Mouse (Mus musculus): ENCODE measurements around the gene Wdr11.
A peak's percentile ranks its signal among the peaks of the same experiment; 100 is the strongest.

The Wdr11 gene

DNA sequence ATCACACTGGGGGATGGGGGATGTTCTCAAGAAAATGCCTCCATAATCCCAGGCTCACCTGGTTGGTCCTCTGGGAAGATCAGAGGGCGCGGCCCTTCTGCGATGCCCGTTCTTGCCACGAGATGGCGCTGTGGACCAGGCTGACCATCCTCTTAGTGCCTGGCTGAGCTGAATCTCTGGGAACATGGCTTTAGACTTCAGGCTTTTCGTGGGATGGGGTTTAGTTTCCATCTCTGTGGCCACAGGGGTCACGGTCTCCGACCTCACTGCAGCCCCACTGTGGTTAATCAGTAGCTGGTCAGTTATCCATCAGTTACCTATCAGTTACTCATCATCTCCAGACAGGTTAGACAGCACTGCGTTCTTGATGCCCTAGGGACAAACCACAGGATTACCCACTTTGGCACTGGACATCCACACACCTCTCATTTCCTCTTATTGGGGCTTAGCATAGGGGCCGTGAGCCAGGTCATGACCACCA lies 62.2 kb downstream of the Wdr11 start:
- peak; percentile 90 for DNase-seq (ENCODE audit: low spot score)

DNA sequence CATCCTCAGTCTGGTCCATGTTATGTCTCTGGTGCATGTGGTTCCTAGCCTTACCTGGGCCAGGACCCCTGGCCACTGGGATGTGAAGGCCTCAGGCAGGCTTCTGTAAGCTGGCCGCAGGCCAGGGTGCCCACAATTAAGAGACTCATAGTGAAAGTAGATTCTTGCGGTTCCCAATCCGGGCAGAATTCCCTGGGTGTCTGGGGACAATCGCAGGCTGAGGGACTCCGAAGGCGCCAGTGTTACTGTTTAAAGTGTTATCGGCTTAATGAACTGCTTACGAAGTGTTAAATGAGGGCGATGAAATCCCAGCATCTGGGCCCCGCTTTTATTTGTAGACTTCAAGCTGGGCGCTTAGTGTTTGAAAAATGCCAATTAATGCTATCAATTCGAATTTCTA lies 63.3 kb downstream of the Wdr11 start:
- no peak for DNase-seq (ENCODE audit: low spot score)

DNA sequence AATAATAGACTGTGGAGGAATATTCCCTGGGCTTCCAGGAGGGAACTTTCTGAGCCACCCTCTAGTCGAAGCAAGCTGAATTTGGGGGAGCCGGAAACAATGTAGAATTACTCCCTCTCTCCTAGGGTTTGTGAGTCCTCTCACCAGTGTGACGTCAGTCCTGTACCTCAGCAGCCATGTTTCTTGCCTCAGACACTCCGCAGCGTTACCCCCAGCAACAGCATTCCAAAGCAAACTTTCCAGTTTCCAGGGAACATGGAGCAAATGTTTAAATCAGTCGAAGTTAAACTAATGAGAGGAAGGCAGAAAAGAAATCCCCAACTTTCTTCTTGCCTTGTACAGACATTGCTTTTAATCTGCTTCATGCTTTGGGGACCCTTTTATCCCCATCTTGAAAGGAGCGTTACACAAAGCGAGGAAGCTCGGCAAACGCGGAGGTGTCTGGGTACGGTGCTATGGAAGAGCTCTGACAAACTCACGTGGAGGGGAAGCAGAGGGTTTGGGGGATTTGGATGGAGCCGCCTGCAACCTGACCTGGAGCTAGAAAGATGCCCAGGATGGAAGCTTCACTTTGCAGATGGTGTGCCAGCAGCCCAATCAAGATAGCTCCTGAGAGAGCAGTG lies 64.1 kb downstream of the Wdr11 start:
- DNase-seq (ENCODE audit: low spot score): no peak

DNA sequence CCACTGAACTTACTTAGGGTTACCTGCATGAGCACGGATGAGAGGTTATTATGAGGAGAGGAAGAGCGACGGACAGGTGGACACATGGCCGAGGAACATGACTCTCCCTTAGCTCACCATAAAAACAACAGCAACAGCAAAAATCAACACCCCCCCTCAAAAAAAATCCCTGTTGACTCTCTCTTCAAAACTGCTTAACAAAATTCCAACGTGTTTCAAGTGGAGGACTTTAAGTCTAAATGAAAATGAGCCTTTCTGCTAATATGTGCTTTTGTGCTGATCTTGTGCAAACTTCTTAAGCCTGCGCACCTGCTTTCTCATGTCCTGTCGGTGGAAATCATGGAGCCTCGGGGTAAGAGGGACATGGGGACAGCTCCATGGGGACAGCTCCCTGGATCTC lies 66.2 kb downstream of the Wdr11 start:
- no peak for DNase-seq (ENCODE audit: low spot score)

DNA sequence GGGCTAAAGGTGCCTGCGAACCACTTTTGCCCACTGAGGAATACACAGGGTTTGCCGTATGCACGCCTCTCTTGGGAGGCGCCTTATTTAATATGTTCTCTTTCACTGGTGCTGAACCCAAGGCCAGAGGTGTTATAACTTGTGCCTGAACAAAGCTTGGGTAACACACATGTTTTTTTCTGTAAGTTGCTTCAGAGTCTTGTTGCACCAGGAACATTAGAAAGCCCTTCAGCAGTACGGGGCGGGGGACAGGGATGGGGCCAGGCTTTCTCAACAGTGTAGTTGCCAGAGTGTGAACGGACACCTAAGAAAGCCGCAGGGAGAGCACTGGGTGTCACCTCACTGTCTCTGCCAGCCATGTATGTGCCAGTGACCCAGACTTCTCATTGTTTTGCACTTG lies 68.1 kb downstream of the Wdr11 start:
- no peak for DNase-seq (ENCODE audit: low spot score)

DNA sequence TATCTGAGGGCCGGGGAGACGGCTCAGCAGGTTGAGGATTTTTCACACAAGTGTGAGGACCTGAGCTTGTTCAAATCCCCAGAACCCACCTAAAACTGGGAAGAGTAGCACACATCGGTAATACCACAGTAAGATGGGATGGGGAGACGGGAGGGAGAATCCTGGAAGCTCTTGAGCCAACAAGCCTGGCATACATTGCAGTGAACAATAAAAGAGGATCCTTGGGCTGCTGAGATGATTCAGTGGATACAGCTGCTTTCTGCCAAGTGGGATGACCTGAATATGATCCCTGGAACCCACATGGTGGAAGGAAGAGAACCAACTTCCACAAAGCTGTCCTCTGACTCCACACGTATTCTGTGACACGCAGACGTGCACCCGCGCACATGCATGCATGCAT lies 68.9 kb downstream of the Wdr11 start:
- no peak for DNase-seq (ENCODE audit: low spot score)

DNA sequence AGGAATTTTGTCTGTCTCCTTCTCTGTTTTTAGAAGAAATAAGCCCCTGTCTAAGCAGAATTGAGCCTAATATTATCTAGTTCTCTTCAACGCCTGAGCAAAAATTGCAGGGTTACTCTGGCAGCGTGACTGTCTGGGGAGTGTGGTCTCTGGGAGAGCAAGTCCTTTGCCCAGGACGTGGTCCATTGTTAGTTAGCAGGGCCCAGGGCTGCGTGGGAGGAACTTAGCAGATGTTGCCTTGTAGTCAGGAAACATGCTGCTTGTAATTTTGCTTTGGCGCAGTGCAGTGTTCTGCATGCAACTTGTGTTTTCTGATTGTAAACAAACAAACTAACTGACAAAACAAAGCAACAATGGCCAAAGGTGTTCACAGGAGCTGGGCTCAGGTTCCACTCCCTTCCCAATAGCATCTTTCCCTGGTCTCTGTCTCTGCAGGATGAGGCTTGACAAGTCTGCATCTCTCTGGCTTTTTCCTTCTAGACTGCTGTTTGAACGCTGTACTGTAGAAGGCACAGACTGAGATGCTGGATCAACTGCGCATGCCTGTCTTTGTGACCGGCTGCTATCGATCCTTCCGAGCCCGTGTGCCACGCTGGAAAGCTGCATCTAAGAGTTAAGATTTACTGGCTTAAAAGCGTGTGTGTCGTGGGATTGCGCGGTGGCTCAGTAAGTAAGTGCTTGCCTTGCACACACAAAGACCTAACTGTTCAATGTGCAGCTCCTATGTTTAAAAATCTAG lies 70.6 kb downstream of the Wdr11 start:
- no peak for DNase-seq (ENCODE audit: low spot score)

DNA sequence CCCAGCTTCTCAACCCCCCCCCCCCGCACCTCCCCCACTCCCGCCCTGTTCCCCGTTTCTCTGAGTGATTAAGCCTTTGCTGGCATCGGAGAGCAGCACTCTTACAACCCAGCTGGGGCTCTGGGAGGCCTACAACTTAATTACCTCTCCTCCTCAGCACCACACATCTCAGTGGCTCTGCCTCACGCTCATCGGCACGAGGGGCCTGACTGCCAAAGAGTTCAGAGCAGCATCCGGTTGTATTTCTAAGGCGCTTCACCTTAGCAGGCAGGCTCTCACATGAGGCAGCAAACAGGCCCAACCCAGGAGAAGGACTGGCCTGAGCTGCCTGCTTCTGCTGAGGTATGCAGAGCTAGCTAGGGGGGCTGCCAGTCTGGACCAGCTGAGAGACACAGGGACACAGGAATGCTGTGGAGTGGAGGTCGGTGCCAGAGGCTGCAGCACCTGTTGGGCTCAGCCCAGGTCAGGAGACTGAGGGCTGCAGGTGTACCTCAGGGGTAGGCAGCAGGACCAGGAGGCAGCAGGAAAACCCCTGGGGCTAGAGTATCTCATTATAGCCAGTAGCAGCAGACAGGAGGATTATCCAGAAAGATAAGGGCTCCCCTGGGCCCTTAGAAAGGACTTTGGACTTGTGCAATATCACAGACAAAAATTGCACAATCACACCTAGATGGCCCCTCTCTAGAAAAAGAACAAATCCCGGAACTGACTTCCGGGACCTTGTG lies 72.3 kb downstream of the Wdr11 start:
- DNase-seq (ENCODE audit: low spot score): no peak

DNA sequence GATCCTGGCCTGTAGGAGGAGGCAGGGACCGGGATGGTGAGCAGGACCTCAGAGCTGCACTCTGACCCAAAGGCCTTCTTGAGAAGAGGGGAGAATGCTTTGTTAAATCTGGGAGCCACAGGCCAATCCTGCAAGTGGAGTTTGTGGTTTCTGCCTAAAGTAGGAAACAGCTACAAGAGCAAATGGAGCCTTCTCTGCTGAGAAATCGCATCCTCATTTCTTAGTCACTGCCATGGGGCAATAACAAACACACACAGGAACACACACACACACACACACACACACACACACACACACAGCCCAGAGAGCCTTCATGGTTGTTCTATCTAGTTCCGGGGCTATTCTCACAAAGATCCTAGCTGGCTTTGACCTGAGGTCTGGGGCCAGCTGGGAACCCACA lies 73.7 kb downstream of the Wdr11 start:
- no peak for DNase-seq (ENCODE audit: low spot score)

DNA sequence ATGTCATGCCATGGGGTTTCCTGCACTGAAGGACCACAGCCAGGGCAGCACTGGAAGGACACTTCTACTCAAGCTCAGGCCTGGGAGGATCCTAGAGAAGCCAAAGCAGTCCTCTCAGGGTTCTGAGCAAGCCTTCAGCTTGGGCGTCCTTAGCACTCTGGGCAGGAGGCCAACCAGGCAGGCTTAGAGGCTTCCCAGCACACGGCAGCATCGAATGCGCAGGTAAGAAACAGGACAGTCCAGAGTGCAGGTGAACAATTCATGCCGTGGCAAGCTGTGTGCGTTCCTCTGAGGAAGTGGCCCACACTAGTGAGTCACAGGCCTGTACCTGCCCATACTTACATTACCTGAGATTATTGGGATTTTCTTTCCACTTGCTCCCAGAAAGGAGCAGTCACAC lies 74.3 kb downstream of the Wdr11 start:
- DNase-seq (ENCODE audit: low spot score): no peak

DNA sequence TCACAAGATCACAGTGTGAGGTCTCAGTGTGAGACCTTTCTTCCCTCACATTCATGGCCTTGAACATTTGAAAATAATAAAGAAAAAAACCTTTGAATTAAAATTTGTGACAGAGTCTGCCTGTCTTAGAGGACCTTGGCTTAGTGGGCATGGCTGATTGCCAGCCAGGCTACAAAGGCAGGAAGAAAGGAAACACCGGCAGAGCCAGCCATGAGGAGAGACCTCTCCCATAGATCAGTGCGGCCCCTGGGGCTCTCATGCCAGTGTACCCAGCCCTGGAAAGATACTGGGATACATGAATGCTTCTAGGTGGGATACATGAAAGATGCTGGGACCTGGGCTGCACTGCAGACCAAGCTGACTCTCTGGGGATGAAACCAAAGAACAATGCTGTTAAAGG lies 74.9 kb downstream of the Wdr11 start:
- DNase-seq (ENCODE audit: low spot score): no peak

DNA sequence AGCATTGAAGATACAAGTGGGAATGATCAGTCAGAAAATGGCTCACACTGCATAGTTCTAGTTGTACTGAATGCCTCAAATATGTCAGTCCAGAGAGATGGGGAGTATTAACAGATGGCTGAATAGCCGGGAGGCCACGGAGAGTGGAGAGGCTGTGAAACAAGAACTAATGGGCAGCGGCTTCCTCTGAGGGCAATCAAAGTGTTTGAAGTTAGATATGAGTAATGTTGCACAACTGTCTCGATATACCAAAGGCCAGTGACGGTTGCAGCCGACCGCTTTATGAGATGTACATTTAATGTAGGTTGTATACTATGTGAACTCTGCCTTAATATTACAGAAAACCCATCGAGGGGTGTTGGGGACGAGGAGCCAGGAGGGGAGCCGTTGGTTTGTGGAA lies 78.6 kb downstream of the Wdr11 start:
- no peak for DNase-seq (ENCODE audit: low spot score)

DNA sequence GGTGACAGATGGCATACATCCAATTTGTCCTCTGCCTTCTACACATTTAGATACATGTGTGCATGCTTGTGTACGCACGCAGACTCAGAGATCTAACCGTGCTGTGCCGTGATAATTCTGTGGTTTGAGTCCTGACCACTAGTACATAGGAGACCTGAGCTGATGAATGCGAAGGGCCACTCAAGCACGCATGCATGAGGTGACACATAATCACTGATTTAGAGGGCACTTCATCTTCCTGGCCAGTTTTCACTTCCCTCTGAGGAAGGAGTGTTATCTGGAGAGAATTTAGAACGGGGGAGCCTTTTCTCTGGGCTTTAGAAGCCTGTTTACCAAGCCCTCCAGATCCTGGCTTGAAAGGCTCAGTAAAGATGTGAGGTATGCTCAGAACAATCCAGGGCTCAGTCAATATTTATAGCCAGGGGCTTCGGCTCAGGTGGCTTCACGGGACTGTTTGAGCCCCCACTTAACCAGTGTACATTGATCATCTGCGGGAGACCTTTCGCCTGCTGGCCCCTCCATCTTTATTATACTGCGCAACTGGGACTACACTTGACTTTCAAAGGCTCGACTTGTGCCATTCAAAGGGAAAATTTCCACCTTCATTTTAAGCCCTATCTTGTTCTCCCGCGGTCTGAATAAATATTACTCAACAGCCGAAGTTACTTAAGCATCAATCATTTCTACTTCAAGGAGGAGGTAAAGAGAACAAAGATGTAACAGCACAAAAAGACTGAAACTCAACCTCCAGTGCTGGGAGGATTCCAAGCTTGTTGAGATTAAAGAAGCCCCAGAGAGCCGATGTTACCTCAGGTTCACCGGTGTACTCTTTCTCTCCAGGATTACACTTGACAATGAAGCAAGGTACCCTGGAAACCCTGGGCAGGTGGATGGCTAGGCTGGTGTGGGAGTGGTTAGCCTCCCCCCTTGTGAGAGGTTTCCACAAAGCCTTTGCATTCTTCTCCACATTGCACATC lies 80.3 kb downstream of the Wdr11 start:
- DNase-seq (ENCODE audit: low spot score): no peak

DNA sequence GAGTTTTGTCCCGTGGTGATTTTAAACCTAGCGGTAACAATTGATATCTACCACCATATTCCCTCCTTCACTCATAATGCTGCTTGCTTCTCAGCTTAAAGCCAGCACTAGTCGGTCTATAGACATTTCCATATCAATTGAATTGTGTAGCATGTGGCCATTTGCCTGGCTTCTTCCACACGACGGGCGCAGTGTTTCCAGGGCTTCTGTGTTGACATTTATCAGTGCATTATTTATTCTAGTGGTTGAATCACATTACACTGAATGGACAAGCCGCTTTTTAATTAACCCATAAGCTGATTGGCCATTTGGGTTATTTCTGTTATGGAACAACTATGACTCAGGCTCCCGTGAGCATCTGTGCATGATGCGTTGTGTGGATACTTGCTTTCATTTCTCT lies 82.1 kb downstream of the Wdr11 start:
- no peak for DNase-seq (ENCODE audit: low spot score)

DNA sequence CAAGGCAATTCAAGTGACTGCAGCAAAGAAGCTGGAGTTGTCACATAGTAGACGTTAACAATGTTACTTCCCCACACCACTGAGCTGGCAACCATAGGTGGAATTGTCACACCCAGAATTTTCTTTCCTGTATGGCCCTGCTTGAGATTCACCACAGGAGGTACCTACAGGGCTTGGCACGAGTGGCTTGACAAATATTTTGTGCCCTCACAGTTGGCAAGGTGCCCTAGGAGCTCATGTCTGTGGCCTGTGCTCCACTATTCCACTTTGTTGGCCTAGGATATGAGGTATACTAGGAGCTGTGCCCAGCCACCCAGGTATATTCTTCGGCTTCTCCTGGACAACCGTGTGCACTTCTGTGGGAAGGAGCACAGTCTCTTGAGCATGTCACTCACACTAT lies 82.9 kb downstream of the Wdr11 start:
- no peak for DNase-seq (ENCODE audit: low spot score)

DNA sequence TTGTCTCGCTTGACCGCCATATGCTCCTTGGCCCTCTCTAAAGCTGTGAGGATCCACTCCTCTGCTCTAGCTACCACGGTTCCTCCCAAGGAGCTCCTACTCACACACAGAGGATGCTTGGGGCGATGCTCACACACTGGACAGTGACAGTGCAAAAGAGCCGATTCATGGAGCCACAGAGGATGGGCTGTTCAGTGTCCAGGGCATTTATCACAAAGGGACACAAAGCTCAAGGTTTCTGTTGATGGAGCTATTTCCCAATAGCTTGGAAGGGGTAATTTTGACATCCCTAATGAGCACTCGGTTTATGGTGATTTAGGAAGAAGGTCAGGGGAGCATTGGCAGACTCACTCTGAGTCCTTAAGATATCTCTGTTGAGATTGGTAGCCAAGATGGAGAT lies 84.2 kb downstream of the Wdr11 start:
- DNase-seq (ENCODE audit: low spot score): no peak

DNA sequence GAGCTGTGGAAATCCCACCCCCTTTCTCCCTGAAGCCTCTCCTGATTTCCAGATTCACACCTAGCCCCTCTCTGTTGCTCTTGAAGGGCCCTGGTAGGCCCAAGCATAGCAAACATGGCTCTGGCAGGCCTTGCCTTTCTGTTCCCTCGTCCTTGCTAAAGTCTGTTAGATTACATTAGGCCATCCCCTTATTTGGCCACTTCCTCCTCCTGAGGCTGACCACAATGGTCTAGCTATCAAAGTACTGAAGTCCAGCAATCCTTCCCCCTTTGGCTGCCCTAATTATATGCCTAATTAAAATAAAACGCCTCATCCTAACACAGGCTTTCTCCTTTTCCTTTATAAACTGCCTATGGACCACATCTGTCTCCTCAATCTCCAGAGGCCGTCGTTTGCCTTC lies 85.5 kb downstream of the Wdr11 start:
- no peak for DNase-seq (ENCODE audit: low spot score)

DNA sequence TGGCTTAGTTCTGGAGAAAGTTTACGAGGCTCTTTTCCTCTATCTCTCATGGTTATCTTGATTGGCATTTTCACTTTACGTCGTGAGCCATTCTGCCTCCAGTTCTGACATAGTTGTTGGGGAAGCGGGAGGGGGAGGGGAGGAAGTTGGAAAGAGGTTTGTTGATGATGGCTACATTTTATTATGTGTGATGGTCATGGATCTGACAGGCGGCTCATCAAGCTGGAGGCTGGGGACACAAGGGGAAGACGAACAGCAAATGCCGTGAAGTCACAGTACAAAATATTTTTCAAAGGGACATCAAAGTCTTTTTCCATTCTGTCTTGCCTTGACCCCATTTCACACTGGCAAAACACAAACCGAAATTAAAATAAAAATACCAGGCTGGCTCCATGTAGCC lies 86.8 kb downstream of the Wdr11 start:
- no peak for DNase-seq (ENCODE audit: low spot score)

DNA sequence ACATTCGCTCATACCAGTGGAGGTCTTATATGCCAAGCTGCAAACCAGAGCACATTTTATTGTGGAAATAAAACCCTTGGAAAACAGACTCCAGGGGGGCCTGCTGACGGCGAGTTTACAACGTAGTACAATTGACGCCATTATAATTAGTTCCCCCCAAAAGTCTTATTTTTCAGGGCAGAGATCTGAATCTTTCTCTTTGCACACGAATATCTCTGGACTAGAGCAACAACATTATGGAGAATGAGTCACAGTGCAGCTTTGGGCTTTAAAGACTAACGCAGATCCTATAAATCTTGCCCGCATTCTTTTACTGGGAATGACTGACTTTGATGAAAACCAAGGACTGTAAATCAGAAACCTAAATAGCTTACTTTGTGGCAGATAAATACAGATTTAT lies 87.3 kb downstream of the Wdr11 start:
- DNase-seq (ENCODE audit: low spot score): no peak

DNA sequence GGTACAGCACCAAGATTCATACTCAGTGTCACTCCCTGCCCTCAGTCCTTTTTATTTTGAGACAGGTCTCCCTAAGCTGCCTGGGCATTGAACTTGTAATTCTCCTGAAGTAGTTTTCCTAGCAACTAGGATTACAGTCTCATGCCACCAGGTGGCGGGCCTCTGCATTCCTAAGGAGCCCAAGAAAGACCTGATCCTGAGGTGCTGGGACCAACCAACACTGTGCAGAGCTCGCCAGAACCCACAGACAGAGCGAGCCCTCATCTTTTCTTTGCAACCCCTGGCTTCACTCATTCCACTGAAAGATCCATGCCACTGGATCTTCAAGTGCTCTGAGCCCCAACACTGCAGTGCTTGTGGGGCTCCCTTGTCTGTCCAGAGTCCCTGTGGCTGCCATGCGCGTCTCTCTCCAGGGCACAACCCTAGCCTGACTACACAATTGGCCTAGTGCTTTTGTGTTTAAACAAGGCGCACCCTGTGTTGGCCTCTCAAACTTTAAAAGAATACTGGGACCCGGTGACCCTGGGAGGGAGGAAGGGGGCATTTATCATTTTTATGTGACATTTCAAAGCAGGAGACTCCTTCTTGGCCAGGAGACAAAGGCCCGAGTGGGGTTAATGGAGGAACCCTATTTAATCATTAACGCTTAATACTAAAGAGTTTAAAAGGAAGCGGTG lies 89.0 kb downstream of the Wdr11 start:
- peak; percentile 57 for DNase-seq (ENCODE audit: low spot score)

DNA sequence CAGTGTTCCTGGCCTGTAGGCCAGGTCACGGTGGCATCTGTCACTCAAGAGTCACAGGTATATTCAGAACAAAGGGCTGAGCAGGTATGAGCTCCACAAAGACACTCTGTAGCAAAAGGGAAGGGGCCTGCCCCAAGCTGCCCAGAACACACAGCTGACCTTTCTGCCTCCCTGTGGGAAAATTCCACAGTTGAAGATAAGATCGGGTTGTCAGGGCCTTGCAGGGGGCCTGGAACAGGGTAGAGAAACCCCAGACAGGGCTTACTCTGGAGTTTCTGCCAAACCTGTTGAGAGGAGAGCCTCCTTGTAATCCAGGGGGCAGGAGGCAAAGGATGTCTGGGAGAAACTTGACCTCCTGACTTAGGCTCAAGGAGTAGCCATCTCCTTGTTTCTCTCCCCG lies 90.9 kb downstream of the Wdr11 start:
- DNase-seq (ENCODE audit: low spot score): no peak

DNA sequence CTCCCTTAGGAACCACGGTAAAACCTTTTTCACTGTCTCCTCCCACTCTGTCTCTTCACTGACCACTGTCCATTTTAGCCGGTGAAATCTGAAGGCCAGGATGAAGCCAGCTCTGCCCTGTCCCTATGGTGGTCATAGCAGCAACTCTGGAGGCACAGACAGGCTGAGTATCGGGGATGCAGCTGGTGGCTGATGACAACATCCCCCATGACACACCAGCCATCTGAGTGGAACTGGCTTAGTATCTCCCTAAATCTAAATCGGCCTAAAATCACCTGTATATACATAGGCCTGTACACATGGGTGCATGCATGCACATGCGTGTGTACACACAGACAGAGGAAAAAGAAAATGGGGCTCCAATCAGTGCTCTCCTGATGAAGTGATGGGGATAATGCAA lies 93.7 kb downstream of the Wdr11 start:
- DNase-seq (ENCODE audit: low spot score): no peak
